Mouse (Mus musculus) T-cell, adult 2 months (primary cell): Measurements from ENCODE around the gene Sbp.

Experiments used
- DNase-seq: peaks from one replicate; pipeline ENCODE4 v3.0.0; 2022; ENCODE audit warnings: low spot score

Sbp gene

DNA sequence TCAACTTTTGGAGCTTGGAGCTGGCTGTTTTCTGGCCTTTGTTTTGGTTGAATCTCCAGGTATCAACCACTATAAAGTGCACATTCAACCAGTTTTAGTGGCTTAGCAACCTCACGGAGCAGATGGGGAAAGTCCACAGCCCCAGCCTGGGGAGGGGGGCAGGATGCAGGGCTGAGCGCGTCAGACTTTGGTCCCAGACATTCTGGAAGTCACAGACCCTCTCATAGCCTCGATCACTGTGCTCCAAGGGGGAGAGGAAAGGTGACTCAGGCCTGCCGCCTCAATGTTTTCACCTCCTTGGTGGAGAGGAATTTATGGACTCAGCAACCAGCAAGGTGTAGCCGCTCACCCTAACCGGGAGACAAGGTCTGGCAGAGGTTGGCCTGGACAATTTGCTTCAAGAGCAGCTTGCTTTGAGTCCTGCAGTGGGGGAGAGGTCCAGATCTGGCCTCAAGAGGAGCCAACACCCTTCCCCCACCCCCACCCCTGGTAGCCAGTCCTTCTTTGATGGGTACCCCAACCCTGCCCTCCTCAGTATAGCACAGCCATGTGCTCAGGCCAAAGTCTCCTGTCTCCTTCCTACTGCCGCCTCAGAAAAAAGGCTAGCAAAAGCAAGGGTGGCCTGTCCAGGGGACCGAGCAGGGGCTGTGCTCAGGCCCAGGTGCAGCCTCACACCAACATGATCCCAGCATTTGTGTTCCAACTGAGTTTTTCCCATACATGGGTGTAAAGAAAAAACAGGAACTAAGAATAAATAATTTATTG lies 51.5 kb downstream of the Sbp start:
- no peak for DNase-seq

DNA sequence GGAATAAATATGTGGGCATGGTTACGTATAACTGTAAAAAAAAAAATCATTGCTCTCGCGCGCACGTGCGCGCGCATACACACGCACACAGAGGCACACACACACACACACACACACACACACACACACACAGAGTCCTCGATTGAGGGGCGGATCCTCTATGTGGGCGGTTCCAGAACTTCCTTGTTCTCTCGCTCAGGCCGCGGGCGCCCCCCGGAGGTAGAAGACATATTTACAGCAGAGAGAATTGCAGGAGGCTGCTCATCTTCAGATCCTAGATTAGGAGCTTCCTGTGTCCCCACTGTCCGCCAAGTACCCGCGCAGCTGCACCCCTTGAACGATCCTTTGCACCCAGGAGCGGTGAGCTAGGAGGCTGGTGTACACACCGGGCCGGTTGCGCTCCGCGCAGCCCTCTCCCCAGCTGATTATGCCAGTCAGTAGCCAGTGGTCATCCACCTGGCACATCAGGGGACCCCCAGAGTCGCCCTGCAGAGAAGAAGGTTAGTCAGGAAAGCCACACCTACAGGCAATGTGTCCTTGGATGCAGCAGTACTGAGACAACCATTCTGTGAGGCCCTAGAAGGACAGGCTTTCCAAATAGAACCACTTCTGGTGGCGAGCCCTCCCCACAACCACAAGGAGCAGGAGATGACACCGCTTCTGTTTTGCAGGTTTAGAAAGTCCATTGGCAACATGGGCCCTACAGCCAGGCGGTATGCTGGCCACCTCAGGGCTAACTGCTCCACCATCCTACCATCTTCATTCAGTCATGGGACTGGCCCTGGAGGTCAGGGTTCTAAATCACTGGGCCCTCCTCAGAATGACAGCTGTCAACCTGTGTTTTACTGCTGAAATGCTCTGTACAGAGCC lies 52.3 kb downstream of the Sbp start:
- DNase-seq, result peak; percentile 90

DNA sequence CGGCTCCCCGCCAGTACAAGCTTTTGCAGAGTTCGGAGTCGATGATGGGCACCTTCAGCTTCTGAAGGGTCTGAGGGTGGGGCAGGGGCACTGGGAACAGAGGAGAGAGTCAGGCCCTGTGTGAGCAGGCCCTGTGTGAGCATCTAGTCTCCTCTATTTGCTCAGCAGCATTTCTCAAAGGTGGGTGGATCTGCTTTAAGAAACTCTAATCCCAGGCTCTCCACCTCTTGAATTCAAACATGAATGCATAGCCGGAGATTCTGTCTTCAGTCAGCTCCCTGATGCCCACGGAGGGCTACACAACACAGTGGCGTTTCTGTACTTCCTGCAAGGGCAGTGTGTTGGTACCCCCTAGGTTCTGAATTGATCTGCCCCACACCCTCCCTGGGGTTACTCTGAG lies 53.2 kb downstream of the Sbp start:
- DNase-seq, result no peak
